Mouse (Mus musculus) forebrain, embryonic 12.5 days (tissue): ENCODE data around the gene Hrc. TPM values are rescaled to one million over a fixed set of nuclear protein-coding genes. Genes with fewer than 3 reads are reported as not detected.

Experiments
- ATAC-seq: fragments of 200-750 bp; cut with Nextera tagmentation; 2 replicates; pipeline ENCODE4 v1.8.0; 2017; ENCODE audit warnings: moderate TSS enrichment; ENCODE audit not compliant: low FRiP score
- H3K27ac ChIP-seq: fragments of 300-500 bp; sonication (generic); 2 replicates; pipeline ENCODE4 v1.5.1; 2016; ENCODE audit warnings: mild to moderate bottlenecking
- H3K27me3 ChIP-seq: fragments of 300-500 bp; sonication (generic); 2 replicates; pipeline ENCODE4 v1.6.1; 2016; ENCODE audit warnings: mild to moderate bottlenecking
- H3K36me3 ChIP-seq: fragments of 300-500 bp; sonication (generic); replicated peaks from 2 replicates; pipeline ENCODE4 v1.6.1; 2016; ENCODE audit warnings: mild to moderate bottlenecking
- H3K4me1 ChIP-seq: fragments of 300-500 bp; sonication (generic); 2 replicates; pipeline ENCODE4 v1.6.1; 2016
- H3K4me2 ChIP-seq: fragments of 300-500 bp; sonication (generic); 2 replicates; pipeline ENCODE4 v1.6.1; 2016; ENCODE audit warnings: mild to moderate bottlenecking, moderate library complexity
- H3K4me3 ChIP-seq: fragments of 300-500 bp; sonication (generic); replicated peaks from 2 replicates; pipeline ENCODE4 v1.5.1; 2016; ENCODE audit warnings: mild to moderate bottlenecking
- H3K9ac ChIP-seq: fragments of 300-500 bp; sonication (generic); 2 replicates; pipeline ENCODE4 v1.6.1; 2016; ENCODE audit warnings: mild to moderate bottlenecking
- H3K9me3 ChIP-seq: fragments of 300-500 bp; sonication (generic); 2 replicates; pipeline ENCODE4 v1.6.1; 2016
- WGBS: fragments of 180-500 bp; shearing (Covaris S2); methylation state at CpG from one replicate; pipeline ENCODE4 v1.1.7; 2016; 5-methylcytosine and 5-hydroxymethylcytosine counted together
- polyA plus RNA-seq: library from polyadenylated mRNA; unstranded; fragments of >200 nt; fragmentation: Nextera tagmentation; extraction: Ambion mirVana; gene quantifications from 2 replicates; pipeline ENCODE4 v1.2.1, GENCODE M21; 2016

Hrc gene
- 0.13 and 0.20 TPM in 2 replicates for polyA plus RNA-seq

GRCm38 (mm10) chr7:45335056-45335455 lies at the start of gene Hrc:
Gene Hrc, plus strand, starts transcription at chr7:45335290.
- Histone ChIP-seq H3K36me3 (no peaks in the 10 kb centered on the region), H3K9me3 (no peaks in the 10 kb centered on the region), H3K4me3 (no peak within 1 kb of the TSS), H3K9ac (0 out of 2 replicates have a peak within 1 kb of the TSS, but pooled peaks have one; percentile 73), H3K27ac (no peak within 1 kb of the TSS), H3K4me2 (peak within 1 kb of the TSS; percentile 94), H3K27me3 (peaks cover 40% of the 10 kb centered on the region), H3K4me1 (peaks cover 50% of the 10 kb centered on the region)
- no peak for ATAC-seq
- 37% methylated on average over 5 of the region's 5 CpGs for WGBS

DNA sequence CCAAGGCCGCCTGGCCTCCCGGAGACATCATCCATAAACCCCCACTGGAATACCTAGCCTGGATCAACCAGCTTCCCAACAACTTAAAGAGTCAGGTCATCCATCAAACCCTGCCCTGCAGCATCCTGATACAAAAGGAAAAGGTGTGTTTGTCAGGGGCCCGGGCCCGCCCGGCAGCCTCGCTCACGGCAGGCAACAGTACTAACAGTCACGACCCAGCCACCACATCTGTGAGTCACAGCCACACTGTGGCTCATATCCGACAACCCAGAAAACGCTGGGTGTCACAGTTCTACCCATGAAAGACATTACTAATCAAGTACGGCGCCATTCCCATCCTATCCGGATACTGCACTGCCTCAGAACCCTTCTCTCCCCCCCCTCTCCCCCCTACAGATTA lies 48.6 kb upstream of the Hrc start:
- H3K9ac ChIP-seq: no peak overlapping the region
- ATAC-seq: no peak

DNA sequence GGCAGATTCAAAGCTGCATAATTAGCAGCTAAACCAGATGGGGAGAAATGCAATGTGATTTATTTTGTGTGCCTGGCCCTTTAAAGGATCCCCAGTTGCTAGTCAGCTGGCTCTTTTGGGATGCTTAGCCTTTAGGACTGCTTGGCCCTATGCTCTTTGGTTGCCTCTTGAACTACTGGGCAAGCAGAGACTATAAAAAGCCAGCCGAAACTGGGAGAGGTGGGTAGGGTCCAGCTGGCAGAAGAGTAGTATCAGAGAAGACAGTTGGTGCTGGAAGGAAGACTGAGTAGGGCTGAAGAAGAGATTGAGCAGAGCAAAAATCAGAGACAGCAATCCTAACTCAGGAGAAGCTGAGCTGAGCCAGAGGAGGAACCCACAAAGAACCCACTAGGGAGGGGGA lies 38.5 kb upstream of the Hrc start:
- Histone ChIP-seq H3K4me1 (no peaks in the 10 kb centered on the region), H3K36me3 (no peaks in the 10 kb centered on the region), H3K4me2 (no peak overlapping the region), H3K9me3 (no peaks in the 10 kb centered on the region), H3K9ac (no peak overlapping the region), H3K27ac (no peak overlapping the region), H3K27me3 (peaks cover 19% of the 10 kb centered on the region; the same call in 1 of the 2 replicates), H3K4me3 (no peak overlapping the region)
- WGBS: 79% methylated on average over 1 of the region's 1 CpGs
- ATAC-seq: no peak

More for the DNA sequence above, 48.6 kb upstream of the Hrc start:
- no peaks in the 10 kb centered on the region for H3K4me1 ChIP-seq
- 89% methylated on average over 13 of the region's 13 CpGs for WGBS
- no peak overlapping the region for H3K27ac ChIP-seq
- peaks cover 6% of the 10 kb centered on the region; the same call in 1 of the 2 replicates for H3K27me3 ChIP-seq
- no peaks in the 10 kb centered on the region for H3K9me3 ChIP-seq
- no peak overlapping the region for H3K4me2 ChIP-seq
- no peak overlapping the region for H3K4me3 ChIP-seq
- H3K36me3 ChIP-seq: no peaks in the 10 kb centered on the region

- no peak for ATAC-seq
- no peak overlapping the region for H3K4me3 ChIP-seq
- H3K36me3 ChIP-seq: no peaks in the 10 kb centered on the region
- no peak overlapping the region for H3K9ac ChIP-seq
- WGBS: 64% methylated on average over 3 of the region's 3 CpGs
- no peaks in the 10 kb centered on the region for H3K9me3 ChIP-seq
- 0 out of 2 replicates have a peak, but pooled peaks cover under 1% of the 10 kb centered on the region for H3K4me1 ChIP-seq
- no peak overlapping the region for H3K4me2 ChIP-seq
- H3K27ac ChIP-seq: no peak overlapping the region
- H3K27me3 ChIP-seq: peaks cover 20% of the 10 kb centered on the region
Measured at GRCm38 (mm10) chr7:45297563-45297962, 37.5 kb upstream of the Hrc start.

- H3K9ac ChIP-seq: no peak overlapping the region
- no peak overlapping the region for H3K4me2 ChIP-seq
- no peak overlapping the region for H3K4me3 ChIP-seq
- no peaks in the 10 kb centered on the region for H3K36me3 ChIP-seq
- peaks cover 7% of the 10 kb centered on the region for H3K4me1 ChIP-seq
- no peak overlapping the region for H3K27ac ChIP-seq
- no peaks in the 10 kb centered on the region for H3K9me3 ChIP-seq
- H3K27me3 ChIP-seq: peaks cover 24% of the 10 kb centered on the region
- ATAC-seq: peak; percentile 83
- WGBS: 16% methylated on average over 5 of the region's 5 CpGs
Measured at GRCm38 (mm10) chr7:45299752-45300151, 35.3 kb upstream of the Hrc start.

DNA sequence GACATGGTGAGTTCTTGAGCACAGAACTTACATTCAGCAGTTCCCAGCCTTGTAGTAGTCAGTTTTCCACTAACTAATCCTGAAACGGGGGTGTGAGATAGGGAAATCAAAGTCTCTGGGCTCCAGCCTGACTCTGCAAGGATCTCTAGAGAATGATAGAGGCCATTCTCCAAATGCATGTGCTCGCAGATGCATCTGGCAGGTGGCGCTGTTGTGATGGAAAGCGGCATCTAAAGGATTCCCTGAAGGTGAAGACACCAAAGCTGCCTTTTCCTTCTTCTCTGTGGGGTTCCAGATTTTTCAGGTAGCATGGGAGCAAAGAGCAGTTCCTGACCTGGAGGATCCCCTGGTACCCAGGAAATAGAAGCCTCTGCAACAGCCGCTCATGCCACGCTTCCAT lies 34.8 kb upstream of the Hrc start:
- 15% methylated on average over 6 of the region's 6 CpGs for WGBS
- Histone ChIP-seq H3K36me3 (no peaks in the 10 kb centered on the region), H3K4me1 (peaks cover 12% of the 10 kb centered on the region), H3K27ac (no peak overlapping the region), H3K9me3 (no peaks in the 10 kb centered on the region), H3K27me3 (peaks cover 25% of the 10 kb centered on the region), H3K9ac (no peak overlapping the region), H3K4me2 (no peak overlapping the region), H3K4me3 (no peak overlapping the region)
- 0 out of 2 replicates have a peak, but pooled peaks have one; percentile 30 for ATAC-seq

DNA sequence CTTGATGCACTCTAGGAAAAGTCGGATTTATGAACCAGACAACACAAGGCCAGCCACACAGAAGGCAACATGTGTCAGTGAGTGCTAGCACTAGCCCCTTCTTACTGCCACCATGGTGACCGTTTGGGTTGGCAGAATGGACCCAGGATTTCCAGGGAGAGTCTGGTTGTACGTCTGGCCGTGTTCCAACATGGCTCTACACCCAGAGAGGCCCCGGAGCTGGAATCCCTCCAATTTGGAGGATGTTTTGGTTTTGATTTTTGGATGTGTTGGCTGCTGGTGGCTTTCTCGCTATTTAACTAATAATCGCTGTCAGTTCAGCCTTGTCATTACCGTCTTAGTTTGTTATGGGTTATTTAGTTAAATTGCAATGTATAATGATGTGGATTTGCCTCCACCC lies 32.5 kb upstream of the Hrc start:
- H3K9ac ChIP-seq: no peak overlapping the region
- no peaks in the 10 kb centered on the region for H3K36me3 ChIP-seq
- H3K27me3 ChIP-seq: peaks cover 24% of the 10 kb centered on the region
- H3K27ac ChIP-seq: no peak overlapping the region
- H3K4me2 ChIP-seq: no peak overlapping the region
- H3K9me3 ChIP-seq: no peaks in the 10 kb centered on the region
- H3K4me3 ChIP-seq: no peak overlapping the region
- WGBS: 78% methylated on average over 8 of the region's 8 CpGs
- ATAC-seq: no peak
- H3K4me1 ChIP-seq: peaks cover 14% of the 10 kb centered on the region

DNA sequence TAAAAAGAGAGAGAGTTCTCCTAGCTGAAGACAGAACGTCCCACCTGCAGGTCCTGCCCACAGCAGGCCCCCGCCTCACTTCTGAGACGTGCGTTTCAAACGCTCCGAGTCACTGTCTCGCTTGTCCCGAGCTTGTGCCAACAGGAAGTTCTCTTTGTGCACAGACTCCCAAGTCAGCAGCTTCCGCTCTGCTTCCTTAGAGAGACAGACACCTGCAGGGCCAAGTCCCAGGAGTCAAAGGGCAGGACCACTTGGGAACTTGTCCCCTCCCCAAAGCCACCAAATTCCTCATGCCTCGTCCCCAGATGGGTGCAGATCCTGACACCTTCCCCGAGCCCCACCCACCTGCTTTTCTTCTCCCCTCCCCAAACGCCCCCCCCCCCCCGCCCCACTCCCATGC lies 30.2 kb upstream of the Hrc start:
- peak overlapping the region; percentile 26 for H3K4me3 ChIP-seq
- H3K27ac ChIP-seq: no peak overlapping the region
- peak overlapping the region; percentile 53 for H3K4me2 ChIP-seq
- ATAC-seq: no peak
- no peaks in the 10 kb centered on the region for H3K36me3 ChIP-seq
- WGBS: 11% methylated on average over 11 of the region's 13 CpGs
- H3K27me3 ChIP-seq: peaks cover 24% of the 10 kb centered on the region
- peak overlapping the region; percentile 38 for H3K9ac ChIP-seq
- peaks cover 24% of the 10 kb centered on the region for H3K4me1 ChIP-seq
- H3K9me3 ChIP-seq: no peaks in the 10 kb centered on the region

DNA sequence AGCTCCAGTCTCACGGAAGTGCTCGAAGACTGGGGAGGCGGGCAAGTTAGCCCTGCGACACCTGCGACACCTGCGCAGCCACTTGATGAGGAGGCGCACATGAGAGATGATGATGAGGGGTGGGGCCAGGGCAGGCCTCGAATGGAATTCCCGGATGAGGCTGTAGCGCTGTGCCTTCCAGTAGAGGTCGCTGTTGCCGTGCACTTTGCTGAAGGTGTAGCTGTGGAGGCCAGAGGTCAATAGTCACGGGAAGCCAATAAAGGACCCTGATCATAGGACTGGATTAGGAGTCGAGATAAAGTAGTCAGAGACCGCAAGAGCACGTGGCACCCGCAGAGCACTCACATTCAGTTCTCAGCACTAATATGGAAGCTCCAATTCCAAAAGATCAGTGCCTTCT lies 29.8 kb upstream of the Hrc start:
- 2% methylated on average over 17 of the region's 17 CpGs for WGBS
- peak overlapping the region; percentile 38 for H3K9ac ChIP-seq
- H3K4me2 ChIP-seq: peak overlapping the region; percentile 53
- H3K27me3 ChIP-seq: peaks cover 24% of the 10 kb centered on the region
- H3K27ac ChIP-seq: no peak overlapping the region
- peak overlapping the region; percentile 26 for H3K4me3 ChIP-seq
- H3K4me1 ChIP-seq: peaks cover 24% of the 10 kb centered on the region
- no peaks in the 10 kb centered on the region for H3K9me3 ChIP-seq
- H3K36me3 ChIP-seq: no peaks in the 10 kb centered on the region
- ATAC-seq: no peak

DNA sequence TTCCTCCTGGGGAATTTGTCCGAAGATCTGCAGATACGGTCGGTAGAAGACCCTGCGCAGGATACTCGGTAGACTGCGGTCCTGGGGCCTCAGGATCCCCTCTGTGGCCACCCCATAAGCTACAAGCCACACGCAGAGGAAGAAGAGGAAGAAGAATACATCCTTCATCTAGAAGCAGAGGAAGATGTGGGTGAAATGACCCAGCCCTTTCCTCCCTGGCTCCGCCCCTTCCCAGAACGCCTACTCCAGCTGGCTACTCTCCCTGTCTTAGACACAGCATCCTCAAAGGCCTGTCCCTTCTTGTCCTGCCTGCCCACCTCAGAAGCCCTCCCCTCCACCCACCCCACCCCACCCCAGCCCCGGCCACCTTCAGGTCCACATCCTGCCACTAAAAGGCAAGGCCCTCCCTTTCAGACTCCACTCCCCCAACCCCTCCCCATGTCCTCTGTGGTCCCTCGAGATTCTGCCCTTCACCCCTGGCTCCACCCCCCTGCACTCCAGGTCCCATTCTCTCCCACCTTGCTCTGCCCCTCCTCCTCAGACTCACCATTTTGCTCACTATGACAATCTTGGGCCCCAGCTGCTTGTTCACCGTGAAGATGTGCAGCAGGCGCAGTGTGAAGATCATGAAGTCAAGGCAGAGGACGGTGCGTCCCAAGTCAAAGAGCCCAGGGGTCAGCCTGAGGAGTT lies 26.4 kb upstream of the Hrc start:
- Histone ChIP-seq H3K36me3 (no peaks in the 10 kb centered on the region), H3K27ac (no peak overlapping the region), H3K9me3 (no peaks in the 10 kb centered on the region), H3K4me2 (no peak overlapping the region), H3K9ac (peak overlapping the region; percentile 17; the same call in 1 of the 2 replicates), H3K4me3 (no peak overlapping the region), H3K4me1 (peaks cover 33% of the 10 kb centered on the region), H3K27me3 (peaks cover 10% of the 10 kb centered on the region; the same call in 1 of the 2 replicates)
- 66% methylated on average over 15 of the region's 15 CpGs for WGBS
- no peak for ATAC-seq

GRCm38 (mm10) chr7:45309455-45309854 lies 25.6 kb upstream of the Hrc start:
- Histone ChIP-seq H3K9me3 (no peaks in the 10 kb centered on the region), H3K4me2 (peak overlapping the region; percentile 4; the same call in 1 of the 2 replicates), H3K4me3 (no peak overlapping the region), H3K27ac (no peak overlapping the region; the same call in 1 of the 2 replicates), H3K36me3 (no peaks in the 10 kb centered on the region), H3K27me3 (peaks cover 7% of the 10 kb centered on the region; the same call in 1 of the 2 replicates), H3K9ac (0 out of 2 replicates have a peak overlapping the region, but pooled peaks have one; percentile 17), H3K4me1 (peaks cover 33% of the 10 kb centered on the region)
- peak; percentile 41; the same call in 1 of the 2 replicates for ATAC-seq
- 7% methylated on average over 9 of the region's 9 CpGs for WGBS

- Histone ChIP-seq H3K9me3 (no peaks in the 10 kb centered on the region), H3K4me1 (peaks cover 23% of the 10 kb centered on the region), H3K4me2 (no peak overlapping the region), H3K36me3 (no peaks in the 10 kb centered on the region), H3K27me3 (0 out of 2 replicates have a peak, but pooled peaks cover 2% of the 10 kb centered on the region), H3K27ac (no peak overlapping the region), H3K9ac (no peak overlapping the region), H3K4me3 (no peak overlapping the region)
- no peak for ATAC-seq
- WGBS: 72% methylated on average over 8 of the region's 8 CpGs
Measured at GRCm38 (mm10) chr7:45312023-45312422, 23.1 kb upstream of the Hrc start.
